Mouse (Mus musculus) adrenal gland, adult 18-20 months (tissue): ENCODE data around the gene Dpf2. TPM values are rescaled to one million over a fixed set of nuclear protein-coding genes. Genes with fewer than 3 reads are reported as not detected.
"Not testable (repeated sequence)": the region's sequence is repeated elsewhere in the genome, so short reads cannot be mapped to it uniquely, and the experiment has no call there.

Experiments
- DNase-seq, 2 experiments: peaks; one replicate each; pipeline ENCODE4 v3.0.0; 2021 to 2022; ENCODE audit warnings: low spot score in 2 of 2
- total RNA-seq, 2 experiments: library from RNA; stranded (reverse); gene quantifications; 1 replicate in 1 of 2; 2 replicates in 1 of 2; pipeline ENCODE4 v1.2.3; 2021

Gene Dpf2
- total RNA-seq, 2 experiments from 2014 or later = 111 to 129 TPM

GRCm38 (mm10) chr19:5894002-5894678 lies 18.7 kb downstream of the Dpf2 start, which contains the start of gene Tigd3:
Gene Tigd3 (minus strand): TSS chr19:5894149.
- DNase-seq = peak; percentile 85 to 87

- no peak for DNase-seq
Observed at GRCm38 (mm10) chr19:5893282-5894001, 19.4 kb downstream of the Dpf2 start.

- DNase-seq = no peak
Observed at GRCm38 (mm10) chr19:5892735-5893134, 20.1 kb downstream of the Dpf2 start.

GRCm38 (mm10) chr19:5892262-5892661 lies 20.5 kb downstream of the Dpf2 start:
- DNase-seq = no peak

GRCm38 (mm10) chr19:5891521-5892258 lies 21.1 kb downstream of the Dpf2 start:
- DNase-seq = no peak

GRCm38 (mm10) chr19:5889211-5889610 lies 23.6 kb downstream of the Dpf2 start:
- DNase-seq = no peak

GRCm38 (mm10) chr19:5887234-5887815 lies 25.5 kb downstream of the Dpf2 start:
- no peak for DNase-seq

- no peak for DNase-seq
Observed at GRCm38 (mm10) chr19:5885838-5886237, 27.0 kb downstream of the Dpf2 start.

GRCm38 (mm10) chr19:5883935-5884334 lies 28.9 kb downstream of the Dpf2 start:
- DNase-seq = peak in 1 of 2 experiments; percentile 14

- DNase-seq = not testable (repeated sequence)
Observed at GRCm38 (mm10) chr19:5882079-5882478, 30.7 kb downstream of the Dpf2 start.

- DNase-seq = no peak
Observed at GRCm38 (mm10) chr19:5881155-5881554, 31.7 kb downstream of the Dpf2 start.

GRCm38 (mm10) chr19:5879735-5880134 lies 33.1 kb downstream of the Dpf2 start:
- DNase-seq = no peak

- no peak for DNase-seq
Observed at GRCm38 (mm10) chr19:5878916-5879315, 33.9 kb downstream of the Dpf2 start.

- DNase-seq = peak; percentile 53 to 69
Observed at GRCm38 (mm10) chr19:5878362-5878722, 34.5 kb downstream of the Dpf2 start.

- peak; percentile 69 to 72 for DNase-seq
Observed at GRCm38 (mm10) chr19:5877618-5878361, 35.0 kb downstream of the Dpf2 start, which contains the start of gene Slc25a45. Gene Slc25a45 (plus strand): TSS chr19:5877808.

- peak; percentile 90 to 91 for DNase-seq
Observed at GRCm38 (mm10) chr19:5874969-5875480, 37.8 kb downstream of the Dpf2 start, which contains the start of gene Frmd8. Gene Frmd8 (minus strand): TSS chr19:5875274.

GRCm38 (mm10) chr19:5874391-5874968 lies 38.3 kb downstream of the Dpf2 start:
- no peak for DNase-seq

- no peak for DNase-seq
Observed at GRCm38 (mm10) chr19:5872931-5873556, 39.8 kb downstream of the Dpf2 start.

- no peak for DNase-seq
Observed at GRCm38 (mm10) chr19:5872528-5872927, 40.3 kb downstream of the Dpf2 start.
